Mouse (Mus musculus): ENCODE data around the gene Radil. TPM values are rescaled to one million over a fixed set of nuclear protein-coding genes. Genes with fewer than 3 reads are reported as not detected.

Gene Radil
- polyA plus RNA-seq (2015; fragmentation: Nextera tagmentation; extraction: Ambion mirVana): 4.5 and 5.4 TPM in 2 replicates

GRCm38 (mm10) chr5:142550706-142551652, at the start of gene Radil:
Gene Radil (minus strand): TSS chr5:142551098.
- Histone ChIP-seq H3K27ac (0 out of 2 replicates have a peak within 1 kb of the TSS, but pooled peaks have one; percentile 23), H3K4me1 (peaks cover 14% of the 10 kb centered on the region)
- 3% methylated on average over 74 of the region's 80 CpGs for WGBS

GRCm38 (mm10) chr5:142597648-142598390, 46.9 kb upstream of the Radil start:
- no peaks in the 10 kb centered on the region for H3K9me3 ChIP-seq (replicated peaks)
- no peak for ATAC-seq
- 84% methylated on average over 6 of the region's 6 CpGs for WGBS
- H3K4me1 ChIP-seq: peaks cover 20% of the 10 kb centered on the region; the same call in 1 of the 2 replicates
- no peaks in the 10 kb centered on the region for H3K36me3 ChIP-seq (ENCODE audit: poor library complexity, severe bottlenecking)
- H3K27me3 ChIP-seq: no peaks in the 10 kb centered on the region
- H3K4me3 ChIP-seq: no peak overlapping the region
- no peak overlapping the region for H3K27ac ChIP-seq
- H3K9ac ChIP-seq: no peak overlapping the region
- H3K4me2 ChIP-seq: no peak overlapping the region

More at GRCm38 (mm10) chr5:142550706-142551652, at the start of gene Radil:
- Histone ChIP-seq H3K9me3 (replicated peaks) (no peaks in the 10 kb centered on the region), H3K4me3 (peak within 1 kb of the TSS; percentile 64), H3K9ac (peak within 1 kb of the TSS; percentile 67), H3K4me2 (peak within 1 kb of the TSS; percentile 96), H3K36me3 (ENCODE audit: poor library complexity, severe bottlenecking) (no peaks in the 10 kb centered on the region), H3K27me3 (peaks cover 26% of the 10 kb centered on the region)
- ATAC-seq: peak; percentile 92

GRCm38 (mm10) chr5:142596723-142597122, 45.8 kb upstream of the Radil start:
- no peak for ATAC-seq
- H3K27me3 ChIP-seq: no peaks in the 10 kb centered on the region
- no peak overlapping the region for H3K9ac ChIP-seq
- H3K27ac ChIP-seq: peak overlapping the region; percentile 40; the same call in 1 of the 2 replicates
- 0 out of 2 replicates have a peak, but pooled peaks cover 14% of the 10 kb centered on the region for H3K4me1 ChIP-seq
- no peak overlapping the region for H3K4me2 ChIP-seq
- no peaks in the 10 kb centered on the region for H3K9me3 ChIP-seq (replicated peaks)
- H3K36me3 ChIP-seq (ENCODE audit: poor library complexity, severe bottlenecking): no peaks in the 10 kb centered on the region
- 86% methylated on average over 6 of the region's 6 CpGs for WGBS
- no peak overlapping the region for H3K4me3 ChIP-seq

GRCm38 (mm10) chr5:142595698-142596097, 44.8 kb upstream of the Radil start:
- Histone ChIP-seq H3K4me1 (peaks cover 19% of the 10 kb centered on the region), H3K36me3 (ENCODE audit: poor library complexity, severe bottlenecking) (no peaks in the 10 kb centered on the region), H3K9ac (no peak overlapping the region), H3K9me3 (replicated peaks) (no peaks in the 10 kb centered on the region), H3K27ac (peak overlapping the region; percentile 80), H3K4me2 (no peak overlapping the region), H3K4me3 (no peak overlapping the region), H3K27me3 (no peaks in the 10 kb centered on the region)
- ATAC-seq: peak; percentile 74; the same call in 1 of the 2 replicates
- WGBS: 63% methylated on average over 3 of the region's 3 CpGs

- WGBS: 32% methylated on average over 6 of the region's 6 CpGs
- Histone ChIP-seq H3K27me3 (no peaks in the 10 kb centered on the region), H3K9me3 (replicated peaks) (no peaks in the 10 kb centered on the region), H3K9ac (no peak overlapping the region), H3K36me3 (ENCODE audit: poor library complexity, severe bottlenecking) (peaks cover 7% of the 10 kb centered on the region), H3K4me2 (no peak overlapping the region), H3K4me1 (peaks cover 51% of the 10 kb centered on the region), H3K4me3 (no peak overlapping the region), H3K27ac (peak overlapping the region; percentile 92)
- ATAC-seq: peak; percentile 20; the same call in 1 of the 2 replicates
Observed at GRCm38 (mm10) chr5:142590953-142591616, 40.2 kb upstream of the Radil start.

- peaks cover 45% of the 10 kb centered on the region for H3K4me1 ChIP-seq
- peak overlapping the region; percentile 88 for H3K27ac ChIP-seq
- H3K4me3 ChIP-seq: no peak overlapping the region
- H3K36me3 ChIP-seq (ENCODE audit: poor library complexity, severe bottlenecking): peaks cover 19% of the 10 kb centered on the region
- H3K9ac ChIP-seq: no peak overlapping the region
- ATAC-seq: peak; percentile 94
- 9% methylated on average over 14 of the region's 14 CpGs for WGBS
- peak overlapping the region; percentile 33 for H3K4me2 ChIP-seq
- no peaks in the 10 kb centered on the region for H3K27me3 ChIP-seq
- 0 out of 2 replicates have a peak, but pooled peaks cover 3% of the 10 kb centered on the region for H3K9me3 ChIP-seq (replicated peaks)
Observed at GRCm38 (mm10) chr5:142583616-142584126, 32.8 kb upstream of the Radil start.

- peak; percentile 61 for ATAC-seq
- Histone ChIP-seq H3K36me3 (ENCODE audit: poor library complexity, severe bottlenecking) (peaks cover 22% of the 10 kb centered on the region), H3K4me3 (no peak overlapping the region), H3K4me2 (no peak overlapping the region), H3K27ac (no peak overlapping the region), H3K27me3 (no peaks in the 10 kb centered on the region), H3K9ac (no peak overlapping the region), H3K9me3 (replicated peaks) (0 out of 2 replicates have a peak, but pooled peaks cover 3% of the 10 kb centered on the region), H3K4me1 (peaks cover 32% of the 10 kb centered on the region)
- 23% methylated on average over 5 of the region's 5 CpGs for whole genome bisulfite sequencing
Observed at GRCm38 (mm10) chr5:142581517-142581916, 30.6 kb upstream of the Radil start.

- Histone ChIP-seq H3K9me3 (replicated peaks) (no peaks in the 10 kb centered on the region), H3K4me2 (no peak overlapping the region), H3K9ac (no peak overlapping the region), H3K27ac (no peak overlapping the region), H3K27me3 (no peaks in the 10 kb centered on the region), H3K4me3 (no peak overlapping the region), H3K4me1 (peaks cover 16% of the 10 kb centered on the region), H3K36me3 (ENCODE audit: poor library complexity, severe bottlenecking) (peaks cover 19% of the 10 kb centered on the region)
- WGBS: 91% methylated on average over 10 of the region's 10 CpGs
- ATAC-seq: no peak
Observed at GRCm38 (mm10) chr5:142578192-142578591, 27.3 kb upstream of the Radil start.

- H3K9ac ChIP-seq: no peak overlapping the region
- H3K9me3 ChIP-seq (replicated peaks): no peaks in the 10 kb centered on the region
- 83% methylated on average over 7 of the region's 7 CpGs for WGBS
- H3K4me3 ChIP-seq: no peak overlapping the region
- no peak for ATAC-seq
- H3K27ac ChIP-seq: no peak overlapping the region
- H3K4me2 ChIP-seq: no peak overlapping the region
- no peaks in the 10 kb centered on the region for H3K27me3 ChIP-seq
- H3K4me1 ChIP-seq: peaks cover 9% of the 10 kb centered on the region
- peaks cover 27% of the 10 kb centered on the region for H3K36me3 ChIP-seq (ENCODE audit: poor library complexity, severe bottlenecking)
Observed at GRCm38 (mm10) chr5:142576832-142577231, 25.9 kb upstream of the Radil start.

GRCm38 (mm10) chr5:142574323-142575057, 23.6 kb upstream of the Radil start:
- Histone ChIP-seq H3K27ac (peak overlapping the region; percentile 78), H3K4me1 (peaks cover 9% of the 10 kb centered on the region), H3K36me3 (ENCODE audit: poor library complexity, severe bottlenecking) (peaks cover 32% of the 10 kb centered on the region), H3K27me3 (no peaks in the 10 kb centered on the region), H3K4me3 (no peak overlapping the region), H3K4me2 (no peak overlapping the region), H3K9me3 (replicated peaks) (no peaks in the 10 kb centered on the region), H3K9ac (no peak overlapping the region)
- 77% methylated on average over 8 of the region's 8 CpGs for WGBS
- ATAC-seq: peak; percentile 71; the same call in 1 of the 2 replicates

- H3K9me3 ChIP-seq (replicated peaks): 0 out of 2 replicates have a peak, but pooled peaks cover 9% of the 10 kb centered on the region
- ATAC-seq: no peak
- no peaks in the 10 kb centered on the region for H3K27me3 ChIP-seq
- 92% methylated on average over 1 of the region's 1 CpGs for WGBS
- no peak overlapping the region for H3K27ac ChIP-seq
- no peak overlapping the region for H3K9ac ChIP-seq
- H3K4me3 ChIP-seq: no peak overlapping the region
- no peak overlapping the region for H3K4me2 ChIP-seq
- peaks cover 68% of the 10 kb centered on the region for H3K36me3 ChIP-seq (ENCODE audit: poor library complexity, severe bottlenecking)
- no peaks in the 10 kb centered on the region for H3K4me1 ChIP-seq
Observed at GRCm38 (mm10) chr5:142564606-142565005, 13.7 kb upstream of the Radil start.
